Mouse (Mus musculus) liver, adult 2 months (tissue): ENCODE measurements around the gene Rps3.

Experiments used
- CTCF ChIP-seq: fragments of 200-500 bp; IDR thresholded peaks from 2 replicates; pipeline ENCODE4 v1.5.1; 2011; ENCODE audit warnings: low read depth, low read length, control low read depth
- POLR2A ChIP-seq: fragments of 200-500 bp; IDR thresholded peaks from 2 replicates; pipeline ENCODE4 v1.6.1; 2011; ENCODE audit warnings: low read length, control low read depth; ENCODE audit not compliant: insufficient read depth; ENCODE audit errors: extremely low read depth

GRCm38 (mm10) chr7:99516814-99517157, 33.2 kb upstream of the Rps3 start:
- TF ChIP-seq CTCF (no peak), POLR2A (no peak)
